Mouse (Mus musculus): ENCODE data around the gene Polg. TPM values are rescaled to one million over a fixed set of nuclear protein-coding genes. Genes with fewer than 3 reads are reported as not detected.
A peak's percentile ranks its signal among the peaks of the same experiment; 100 is the strongest.

Polg gene
- polyA plus RNA-seq (2014; fragmentation: Nextera tagmentation; extraction: Ambion mirVana): 23.0 and 30.5 TPM in 2 replicates

GRCm38 (mm10) chr7:79466053-79466901 lies at the start of gene Polg:
TSS of gene Polg (minus strand) at chr7:79466362.
- no peaks in the 10 kb centered on the region for H3K9me3 ChIP-seq (ENCODE audit: control insufficient read depth, low read length)
- under 1% methylated on average over 76 of the region's 76 CpGs for WGBS
- ATAC-seq (ENCODE audit: low read depth): peak; percentile 95

GRCm38 (mm10) chr7:79515861-79516260 lies 49.7 kb upstream of the Polg start:
- Histone ChIP-seq H3K4me3 (ENCODE audit: low read depth, low read length) (peak overlapping the region; percentile 30), H3K36me3 (ENCODE audit: control insufficient read depth, insufficient read depth, low read length) (peaks cover 4% of the 10 kb centered on the region; the same call in 1 of the 2 replicates), H3K4me1 (ENCODE audit: control insufficient read depth, insufficient read depth, low read length) (peaks cover 66% of the 10 kb centered on the region), H3K4me2 (ENCODE audit: low read depth, low read length) (peak overlapping the region; percentile 57), H3K27ac (ENCODE audit: low read depth, low read length) (peak overlapping the region; percentile 98), H3K27me3 (ENCODE audit: control insufficient read depth, insufficient read depth, low read length) (no peaks in the 10 kb centered on the region), H3K9me3 (ENCODE audit: control insufficient read depth, low read length) (no peaks in the 10 kb centered on the region), H3K9ac (replicated peaks; ENCODE audit: low read depth, low read length) (peak overlapping the region; percentile 70)
- 17% methylated on average over 9 of the region's 9 CpGs for WGBS
- ATAC-seq (ENCODE audit: low read depth): no peak

More at GRCm38 (mm10) chr7:79466053-79466901, at the start of gene Polg:
- Histone ChIP-seq H3K4me2 (ENCODE audit: low read depth, low read length) (peak within 1 kb of the TSS; percentile 91), H3K27ac (ENCODE audit: low read depth, low read length) (peak within 1 kb of the TSS; percentile 71), H3K4me3 (ENCODE audit: low read depth, low read length) (peak within 1 kb of the TSS; percentile 78), H3K4me1 (ENCODE audit: control insufficient read depth, insufficient read depth, low read length) (peaks cover 22% of the 10 kb centered on the region), H3K9ac (replicated peaks; ENCODE audit: low read depth, low read length) (peak within 1 kb of the TSS; percentile 76), H3K36me3 (ENCODE audit: control insufficient read depth, insufficient read depth, low read length) (peaks cover 5% of the 10 kb centered on the region; the same call in 1 of the 2 replicates), H3K27me3 (ENCODE audit: control insufficient read depth, insufficient read depth, low read length) (no peaks in the 10 kb centered on the region)

- H3K36me3 ChIP-seq (ENCODE audit: control insufficient read depth, insufficient read depth, low read length): peaks cover 8% of the 10 kb centered on the region; the same call in 1 of the 2 replicates
- WGBS: 1% methylated on average over 54 of the region's 57 CpGs
- peak overlapping the region; percentile 98 for H3K27ac ChIP-seq (ENCODE audit: low read depth, low read length)
- H3K27me3 ChIP-seq (ENCODE audit: control insufficient read depth, insufficient read depth, low read length): no peaks in the 10 kb centered on the region
- peak overlapping the region; percentile 30 for H3K4me3 ChIP-seq (ENCODE audit: low read depth, low read length)
- H3K9me3 ChIP-seq (ENCODE audit: control insufficient read depth, low read length): no peaks in the 10 kb centered on the region
- peak overlapping the region; percentile 70 for H3K9ac ChIP-seq (replicated peaks; ENCODE audit: low read depth, low read length)
- peak overlapping the region; percentile 57 for H3K4me2 ChIP-seq (ENCODE audit: low read depth, low read length)
- H3K4me1 ChIP-seq (ENCODE audit: control insufficient read depth, insufficient read depth, low read length): peaks cover 64% of the 10 kb centered on the region
- ATAC-seq (ENCODE audit: low read depth): no peak
These were observed 49.1 kb upstream of the Polg start for GRCm38 (mm10) chr7:79515221-79515743.

GRCm38 (mm10) chr7:79514361-79514881 lies 48.3 kb upstream of the Polg start:
- Histone ChIP-seq H3K4me3 (ENCODE audit: low read depth, low read length) (no peak overlapping the region; the same call in 1 of the 2 replicates), H3K4me2 (ENCODE audit: low read depth, low read length) (peak overlapping the region; percentile 57), H3K27me3 (ENCODE audit: control insufficient read depth, insufficient read depth, low read length) (no peaks in the 10 kb centered on the region), H3K4me1 (ENCODE audit: control insufficient read depth, insufficient read depth, low read length) (peaks cover 65% of the 10 kb centered on the region), H3K27ac (ENCODE audit: low read depth, low read length) (peak overlapping the region; percentile 98), H3K9ac (replicated peaks; ENCODE audit: low read depth, low read length) (peak overlapping the region; percentile 70), H3K9me3 (ENCODE audit: control insufficient read depth, low read length) (no peaks in the 10 kb centered on the region), H3K36me3 (ENCODE audit: control insufficient read depth, insufficient read depth, low read length) (peaks cover 8% of the 10 kb centered on the region; the same call in 1 of the 2 replicates)
- 5% methylated on average over 20 of the region's 20 CpGs for WGBS
- peak; percentile 13; the same call in 1 of the 2 replicates for ATAC-seq (ENCODE audit: low read depth)

GRCm38 (mm10) chr7:79513466-79513865 lies 47.3 kb upstream of the Polg start:
- H3K9me3 ChIP-seq (ENCODE audit: control insufficient read depth, low read length): no peaks in the 10 kb centered on the region
- H3K4me2 ChIP-seq (ENCODE audit: low read depth, low read length): peak overlapping the region; percentile 1; the same call in 1 of the 2 replicates
- no peak overlapping the region for H3K9ac ChIP-seq (replicated peaks; ENCODE audit: low read depth, low read length)
- no peak for ATAC-seq (ENCODE audit: low read depth)
- no peaks in the 10 kb centered on the region for H3K27me3 ChIP-seq (ENCODE audit: control insufficient read depth, insufficient read depth, low read length)
- WGBS: 4% methylated on average over 2 of the region's 2 CpGs
- no peak overlapping the region for H3K4me3 ChIP-seq (ENCODE audit: low read depth, low read length)
- H3K4me1 ChIP-seq (ENCODE audit: control insufficient read depth, insufficient read depth, low read length): peaks cover 65% of the 10 kb centered on the region
- H3K36me3 ChIP-seq (ENCODE audit: control insufficient read depth, insufficient read depth, low read length): peaks cover 12% of the 10 kb centered on the region; the same call in 1 of the 2 replicates
- peak overlapping the region; percentile 98 for H3K27ac ChIP-seq (ENCODE audit: low read depth, low read length)

- H3K27me3 ChIP-seq (ENCODE audit: control insufficient read depth, insufficient read depth, low read length): no peaks in the 10 kb centered on the region
- ATAC-seq (ENCODE audit: low read depth): no peak
- peaks cover 66% of the 10 kb centered on the region for H3K4me1 ChIP-seq (ENCODE audit: control insufficient read depth, insufficient read depth, low read length)
- peaks cover 14% of the 10 kb centered on the region; the same call in 1 of the 2 replicates for H3K36me3 ChIP-seq (ENCODE audit: control insufficient read depth, insufficient read depth, low read length)
- H3K4me2 ChIP-seq (ENCODE audit: low read depth, low read length): peak overlapping the region; percentile 94
- H3K27ac ChIP-seq (ENCODE audit: low read depth, low read length): peak overlapping the region; percentile 99
- H3K9me3 ChIP-seq (ENCODE audit: control insufficient read depth, low read length): no peaks in the 10 kb centered on the region
- 9% methylated on average over 4 of the region's 4 CpGs for WGBS
- no peak overlapping the region for H3K4me3 ChIP-seq (ENCODE audit: low read depth, low read length)
- peak overlapping the region; percentile 99; the same call in 1 of the 2 replicates for H3K9ac ChIP-seq (replicated peaks; ENCODE audit: low read depth, low read length)
These were observed 46.3 kb upstream of the Polg start for GRCm38 (mm10) chr7:79512496-79512895.

GRCm38 (mm10) chr7:79511656-79512055 lies 45.5 kb upstream of the Polg start:
- no peaks in the 10 kb centered on the region for H3K9me3 ChIP-seq (ENCODE audit: control insufficient read depth, low read length)
- H3K4me3 ChIP-seq (ENCODE audit: low read depth, low read length): peak overlapping the region; percentile 90
- H3K27ac ChIP-seq (ENCODE audit: low read depth, low read length): peak overlapping the region; percentile 99
- peak overlapping the region; percentile 99 for H3K9ac ChIP-seq (replicated peaks; ENCODE audit: low read depth, low read length)
- 7% methylated on average over 5 of the region's 5 CpGs for WGBS
- H3K36me3 ChIP-seq (ENCODE audit: control insufficient read depth, insufficient read depth, low read length): peaks cover 14% of the 10 kb centered on the region; the same call in 1 of the 2 replicates
- no peaks in the 10 kb centered on the region for H3K27me3 ChIP-seq (ENCODE audit: control insufficient read depth, insufficient read depth, low read length)
- H3K4me2 ChIP-seq (ENCODE audit: low read depth, low read length): peak overlapping the region; percentile 94
- no peak for ATAC-seq (ENCODE audit: low read depth)
- H3K4me1 ChIP-seq (ENCODE audit: control insufficient read depth, insufficient read depth, low read length): peaks cover 69% of the 10 kb centered on the region

GRCm38 (mm10) chr7:79511181-79511580 lies 45.0 kb upstream of the Polg start:
- Histone ChIP-seq H3K4me1 (ENCODE audit: control insufficient read depth, insufficient read depth, low read length) (peaks cover 66% of the 10 kb centered on the region), H3K9ac (replicated peaks; ENCODE audit: low read depth, low read length) (peak overlapping the region; percentile 99), H3K36me3 (ENCODE audit: control insufficient read depth, insufficient read depth, low read length) (peaks cover 14% of the 10 kb centered on the region; the same call in 1 of the 2 replicates), H3K9me3 (ENCODE audit: control insufficient read depth, low read length) (no peaks in the 10 kb centered on the region), H3K27ac (ENCODE audit: low read depth, low read length) (peak overlapping the region; percentile 99), H3K4me3 (ENCODE audit: low read depth, low read length) (peak overlapping the region; percentile 90), H3K4me2 (ENCODE audit: low read depth, low read length) (peak overlapping the region; percentile 94), H3K27me3 (ENCODE audit: control insufficient read depth, insufficient read depth, low read length) (no peaks in the 10 kb centered on the region)
- no peak for ATAC-seq (ENCODE audit: low read depth)
- 12% methylated on average over 7 of the region's 7 CpGs for WGBS

Data from neural tube, embryonic 14.5 days (tissue).